Mouse (Mus musculus) forebrain, postnatal 0 days (tissue): ENCODE data around the gene Ptpn23. TPM values are rescaled to one million over a fixed set of nuclear protein-coding genes. Genes with fewer than 3 reads are reported as not detected.

Source experiments
- ATAC-seq: fragments of 200-750 bp; cut with Nextera tagmentation; 2 replicates; pipeline ENCODE4 v1.8.0; 2017; ENCODE audit warnings: mild to moderate bottlenecking, moderate library complexity
- DNase-seq: peaks from one replicate; pipeline ENCODE4 v3.0.0-alpha.2; 2015
- H3K27ac ChIP-seq: fragments of 300-500 bp; sonication (generic); 2 replicates; pipeline ENCODE4 v1.5.1; 2014; ENCODE audit warnings: low read depth, mild to moderate bottlenecking, antibody characterized with exemption, low read length, moderate library complexity, mixed read lengths
- H3K27me3 ChIP-seq: fragments of 300-500 bp; sonication (generic); 2 replicates; pipeline ENCODE4 v1.6.1; 2014; ENCODE audit warnings: mild to moderate bottlenecking, low read length, mixed read lengths; ENCODE audit not compliant: insufficient read depth
- H3K36me3 ChIP-seq: fragments of 300-500 bp; sonication (generic); 2 replicates; pipeline ENCODE4 v1.6.1; 2014; ENCODE audit warnings: mild to moderate bottlenecking, moderate library complexity; ENCODE audit not compliant: insufficient read depth
- H3K4me1 ChIP-seq: fragments of 300-500 bp; sonication (generic); 2 replicates; pipeline ENCODE4 v1.6.1; 2014; ENCODE audit warnings: antibody characterized with exemption; ENCODE audit not compliant: insufficient read depth
- H3K4me2 ChIP-seq: fragments of 300-500 bp; sonication (generic); 2 replicates; pipeline ENCODE4 v1.6.1; 2014; ENCODE audit warnings: low read depth, mild to moderate bottlenecking, moderate library complexity
- H3K4me3 ChIP-seq: fragments of 300-500 bp; sonication (generic); 2 replicates; pipeline ENCODE4 v1.5.1; 2014; ENCODE audit warnings: low read depth, low read length, mixed read lengths
- H3K9ac ChIP-seq: fragments of 300-500 bp; sonication (generic); 2 replicates; pipeline ENCODE4 v1.6.1; 2014; ENCODE audit warnings: mild to moderate bottlenecking
- H3K9me3 ChIP-seq: fragments of 300-500 bp; sonication (generic); 2 replicates; pipeline ENCODE4 v1.6.1; 2016; ENCODE audit warnings: low read length
- CTCF ChIP-seq: sonication (generic); IDR thresholded peaks from 2 replicates; pipeline ENCODE4 v1.5.1; 2016; ENCODE audit warnings: antibody characterized with exemption, control low read depth, low read depth
- WGBS: fragments of 180-500 bp; shearing (Covaris S2); extraction: QIAGEN DNeasy Blood & Tissue Kit; methylation state at CpG from one replicate; pipeline ENCODE4 v1.1.7; 2014; 5-methylcytosine and 5-hydroxymethylcytosine counted together
- polyA plus RNA-seq: library from polyadenylated mRNA; unstranded; fragments of >200 nt; fragmentation: Nextera tagmentation; extraction: Ambion mirVana; gene quantifications from 2 replicates; pipeline ENCODE4 v1.2.1, GENCODE M21; 2015
- total RNA-seq: library from RNA; depleted of rRNA; stranded (reverse); fragments of >200 nt; gene quantifications from 2 replicates; pipeline ENCODE4 v1.2.3, GENCODE M21; 2014

Gene Ptpn23
- total and polyA plus RNA-seq, 2 experiments from 2014 or later = 10.2 to 25.3 TPM

GRCm38 (mm10) chr9:110366746-110367145 lies 41.3 kb downstream of the Ptpn23 start:
- H3K36me3 ChIP-seq = peaks cover 20% of the 10 kb centered on the region
- H3K4me1 ChIP-seq = no peaks in the 10 kb centered on the region
- ATAC-seq (no peak), DNase-seq (no peak)
- no peak for TF ChIP-seq CTCF
- no peak overlapping the region for H3K4me3 ChIP-seq
- H3K9ac ChIP-seq = no peak overlapping the region
- no peaks in the 10 kb centered on the region for H3K27me3 ChIP-seq
- no peak overlapping the region for H3K4me2 ChIP-seq
- H3K9me3 ChIP-seq = no peaks in the 10 kb centered on the region
- 90% methylated on average over 5 of the region's 5 CpGs for WGBS
- H3K27ac ChIP-seq = no peak overlapping the region

GRCm38 (mm10) chr9:110362337-110362736 lies 45.7 kb downstream of the Ptpn23 start:
- Histone ChIP-seq H3K9me3 (no peaks in the 10 kb centered on the region), H3K27ac (no peak overlapping the region), H3K4me3 (no peak overlapping the region), H3K9ac (no peak overlapping the region), H3K36me3 (peaks cover 31% of the 10 kb centered on the region), H3K27me3 (no peaks in the 10 kb centered on the region), H3K4me1 (no peaks in the 10 kb centered on the region), H3K4me2 (no peak overlapping the region)
- WGBS = 88% methylated on average over 10 of the region's 10 CpGs
- ATAC-seq (no peak), DNase-seq (no peak)
- TF ChIP-seq CTCF = no peak

- Histone ChIP-seq H3K4me1 (no peaks in the 10 kb centered on the region), H3K4me2 (no peak overlapping the region), H3K9ac (no peak overlapping the region), H3K9me3 (no peaks in the 10 kb centered on the region), H3K36me3 (peaks cover 35% of the 10 kb centered on the region), H3K4me3 (no peak overlapping the region), H3K27me3 (no peaks in the 10 kb centered on the region), H3K27ac (no peak overlapping the region)
- DNase-seq (no peak), ATAC-seq (no peak)
- WGBS = 84% methylated on average over 12 of the region's 12 CpGs
- TF ChIP-seq CTCF = no peak
These were observed 46.7 kb downstream of the Ptpn23 start for GRCm38 (mm10) chr9:110361299-110361698.

- no peak overlapping the region for H3K4me3 ChIP-seq
- WGBS = 85% methylated on average over 2 of the region's 2 CpGs
- TF ChIP-seq CTCF = no peak
- no peak for ATAC-seq
- no peaks in the 10 kb centered on the region for H3K27me3 ChIP-seq
- no peaks in the 10 kb centered on the region for H3K9me3 ChIP-seq
- no peak overlapping the region for H3K9ac ChIP-seq
- H3K36me3 ChIP-seq = peaks cover 43% of the 10 kb centered on the region
- H3K4me1 ChIP-seq = no peaks in the 10 kb centered on the region
- no peak for DNase-seq
- no peak overlapping the region for H3K4me2 ChIP-seq
- H3K27ac ChIP-seq = no peak overlapping the region
These were observed 49.7 kb downstream of the Ptpn23 start for GRCm38 (mm10) chr9:110358341-110358740.

- Histone ChIP-seq H3K9ac (no peak overlapping the region), H3K36me3 (peaks cover 31% of the 10 kb centered on the region), H3K4me3 (no peak overlapping the region), H3K4me2 (no peak overlapping the region), H3K4me1 (no peaks in the 10 kb centered on the region), H3K27me3 (no peaks in the 10 kb centered on the region), H3K9me3 (no peaks in the 10 kb centered on the region), H3K27ac (no peak overlapping the region)
- 78% methylated on average over 8 of the region's 8 CpGs for whole genome bisulfite sequencing
- no peak for DNase-seq
- ATAC-seq = no peak
- no peak for TF ChIP-seq CTCF
These were observed 55.9 kb downstream of the Ptpn23 start for GRCm38 (mm10) chr9:110351932-110352632.

GRCm38 (mm10) chr9:110351350-110351749 lies 56.7 kb downstream of the Ptpn23 start:
- H3K9ac ChIP-seq = no peak overlapping the region
- no peaks in the 10 kb centered on the region for H3K27me3 ChIP-seq
- H3K9me3 ChIP-seq = no peaks in the 10 kb centered on the region
- DNase-seq = no peak
- no peak overlapping the region for H3K4me2 ChIP-seq
- H3K4me1 ChIP-seq = no peaks in the 10 kb centered on the region
- no peak for ATAC-seq
- no peak for TF ChIP-seq CTCF
- no peak overlapping the region for H3K27ac ChIP-seq
- H3K4me3 ChIP-seq = no peak overlapping the region
- H3K36me3 ChIP-seq = peaks cover 27% of the 10 kb centered on the region
- 89% methylated on average over 2 of the region's 2 CpGs for WGBS

- no peaks in the 10 kb centered on the region for H3K4me1 ChIP-seq
- no peak for TF ChIP-seq CTCF
- H3K9ac ChIP-seq = no peak overlapping the region
- no peaks in the 10 kb centered on the region for H3K9me3 ChIP-seq
- no peaks in the 10 kb centered on the region for H3K27me3 ChIP-seq
- DNase-seq = no peak
- no peak overlapping the region for H3K27ac ChIP-seq
- peaks cover 23% of the 10 kb centered on the region for H3K36me3 ChIP-seq
- 92% methylated on average over 5 of the region's 5 CpGs for WGBS
- no peak overlapping the region for H3K4me3 ChIP-seq
- ATAC-seq = no peak
- no peak overlapping the region for H3K4me2 ChIP-seq
These were observed 57.4 kb downstream of the Ptpn23 start for GRCm38 (mm10) chr9:110350612-110351011.
